Mouse (Mus musculus): Measurements from ENCODE around the gene Nbea.

Gene Nbea

DNA sequence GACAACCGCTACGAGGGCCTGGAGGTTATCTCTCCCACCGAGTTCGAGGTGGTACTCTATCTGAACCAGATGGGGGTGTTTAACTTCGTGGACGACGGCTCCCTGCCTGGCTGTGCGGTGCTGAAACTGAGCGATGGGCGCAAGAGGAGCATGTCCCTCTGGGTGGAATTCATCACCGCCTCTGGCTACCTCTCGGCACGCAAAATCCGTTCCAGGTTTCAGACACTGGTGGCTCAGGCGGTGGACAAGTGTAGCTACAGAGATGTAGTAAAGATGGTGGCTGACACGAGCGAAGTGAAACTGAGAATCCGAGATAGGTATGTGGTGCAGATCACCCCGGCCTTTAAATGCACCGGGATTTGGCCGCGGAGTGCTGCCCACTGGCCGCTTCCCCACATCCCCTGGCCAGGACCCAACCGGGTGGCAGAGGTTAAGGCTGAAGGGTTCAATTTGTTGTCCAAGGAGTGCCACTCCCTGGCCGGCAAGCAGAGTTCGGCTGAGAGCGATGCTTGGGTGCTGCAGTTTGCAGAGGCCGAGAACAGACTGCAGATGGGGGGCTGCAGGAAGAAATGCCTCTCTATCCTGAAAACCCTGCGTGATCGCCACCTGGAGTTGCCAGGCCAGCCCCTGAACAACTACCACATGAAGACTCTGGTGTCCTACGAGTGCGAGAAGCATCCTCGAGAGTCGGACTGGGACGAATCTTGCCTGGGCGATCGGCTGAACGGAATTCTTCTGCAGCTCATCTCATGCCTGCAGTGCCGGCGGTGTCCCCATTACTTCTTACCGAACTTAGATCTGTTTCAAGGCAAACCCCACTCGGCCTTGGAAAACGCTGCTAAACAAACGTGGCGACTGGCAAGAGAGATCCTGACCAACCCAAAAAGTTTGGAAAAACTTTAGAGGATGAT, 400.1 kb downstream of the Nbea start:
- no peak for DNase-seq (ENCODE audit: low read depth)

DNA sequence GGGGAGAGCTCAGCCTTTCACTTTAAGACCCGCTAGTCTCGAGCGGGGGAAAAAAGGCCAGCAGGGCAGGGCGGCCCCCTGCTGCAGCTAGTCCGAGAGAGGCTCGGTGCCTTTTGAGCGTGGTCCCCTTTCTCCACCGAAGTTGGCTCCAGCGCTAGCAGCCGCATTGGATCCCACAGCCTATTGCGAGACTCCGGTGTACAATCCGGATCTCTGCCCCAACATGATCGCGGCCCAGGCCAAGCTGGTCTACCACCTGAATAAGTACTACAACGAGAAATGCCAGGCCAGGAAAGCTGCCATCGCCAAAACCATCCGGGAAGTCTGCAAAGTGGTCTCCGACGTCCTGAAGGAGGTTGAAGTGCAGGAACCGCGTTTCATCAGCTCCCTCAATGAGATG, 400.7 kb downstream of the Nbea start:
- DNase-seq (ENCODE audit: low read depth) = no peak

DNA sequence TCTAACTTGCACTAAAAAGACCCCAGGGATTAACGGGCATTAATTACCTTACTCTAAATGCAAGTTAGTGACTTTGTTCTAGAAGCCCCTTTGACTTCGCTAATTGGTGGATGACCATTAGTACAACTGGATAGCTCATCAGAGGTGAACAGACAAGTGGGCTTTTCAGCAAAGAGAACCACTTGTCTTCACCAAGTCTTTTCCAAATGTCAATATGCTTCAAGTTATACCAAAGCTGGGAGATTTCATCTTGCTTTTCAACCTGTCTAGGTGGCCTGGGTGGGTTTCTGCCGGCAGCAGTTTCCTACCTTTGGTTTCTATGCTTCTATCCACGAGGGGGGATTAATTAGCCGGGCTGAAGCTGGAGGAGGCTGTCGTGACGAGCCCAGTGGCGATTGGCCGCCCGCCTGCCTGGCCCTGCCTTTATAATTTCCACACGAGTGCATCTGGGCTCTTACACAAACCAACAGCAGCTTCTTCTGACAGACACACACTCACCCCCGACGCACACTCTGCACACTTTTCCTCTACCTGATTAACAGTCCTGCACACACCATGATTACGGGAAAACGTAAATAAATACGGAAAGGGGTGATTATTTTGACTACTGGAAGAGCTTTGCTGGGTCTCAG, 401.3 kb downstream of the Nbea start, which contains the start of gene Mab21l1:
Gene Mab21l1 (plus strand): TSS at position 455 of the 632 bp plus-strand sequence.
- DNase-seq (ENCODE audit: low read depth) = no peak

DNA sequence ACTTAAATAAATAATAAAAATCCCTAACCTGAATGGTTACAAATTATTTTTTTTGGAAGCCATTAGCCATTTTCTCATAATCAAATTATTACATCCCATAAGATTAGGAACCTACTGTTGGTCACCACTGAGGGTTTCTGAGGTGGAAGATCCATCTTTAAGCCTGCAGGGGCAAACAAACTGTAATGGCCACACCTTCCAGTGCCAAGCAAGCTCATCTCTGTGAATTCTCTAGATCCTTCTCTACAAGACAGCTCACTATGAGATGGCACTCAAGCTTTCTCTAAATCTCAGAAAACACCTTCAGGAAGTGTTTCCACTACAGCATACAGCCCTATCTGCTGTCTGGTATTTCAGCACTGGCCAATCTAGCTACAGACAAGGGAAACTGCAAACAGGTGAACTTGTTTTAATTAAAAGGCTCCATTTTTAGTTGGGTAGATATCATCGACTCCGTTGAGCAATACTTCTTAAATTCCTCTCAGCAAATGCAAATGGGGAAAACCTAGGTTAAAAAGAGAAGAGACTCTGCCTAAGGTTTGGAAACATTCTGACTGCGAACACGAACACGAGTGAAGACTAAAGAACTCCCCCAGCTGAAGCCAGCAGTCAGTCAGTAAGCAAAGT, 402.0 kb downstream of the Nbea start:
- DNase-seq (ENCODE audit: low read depth) = no peak

DNA sequence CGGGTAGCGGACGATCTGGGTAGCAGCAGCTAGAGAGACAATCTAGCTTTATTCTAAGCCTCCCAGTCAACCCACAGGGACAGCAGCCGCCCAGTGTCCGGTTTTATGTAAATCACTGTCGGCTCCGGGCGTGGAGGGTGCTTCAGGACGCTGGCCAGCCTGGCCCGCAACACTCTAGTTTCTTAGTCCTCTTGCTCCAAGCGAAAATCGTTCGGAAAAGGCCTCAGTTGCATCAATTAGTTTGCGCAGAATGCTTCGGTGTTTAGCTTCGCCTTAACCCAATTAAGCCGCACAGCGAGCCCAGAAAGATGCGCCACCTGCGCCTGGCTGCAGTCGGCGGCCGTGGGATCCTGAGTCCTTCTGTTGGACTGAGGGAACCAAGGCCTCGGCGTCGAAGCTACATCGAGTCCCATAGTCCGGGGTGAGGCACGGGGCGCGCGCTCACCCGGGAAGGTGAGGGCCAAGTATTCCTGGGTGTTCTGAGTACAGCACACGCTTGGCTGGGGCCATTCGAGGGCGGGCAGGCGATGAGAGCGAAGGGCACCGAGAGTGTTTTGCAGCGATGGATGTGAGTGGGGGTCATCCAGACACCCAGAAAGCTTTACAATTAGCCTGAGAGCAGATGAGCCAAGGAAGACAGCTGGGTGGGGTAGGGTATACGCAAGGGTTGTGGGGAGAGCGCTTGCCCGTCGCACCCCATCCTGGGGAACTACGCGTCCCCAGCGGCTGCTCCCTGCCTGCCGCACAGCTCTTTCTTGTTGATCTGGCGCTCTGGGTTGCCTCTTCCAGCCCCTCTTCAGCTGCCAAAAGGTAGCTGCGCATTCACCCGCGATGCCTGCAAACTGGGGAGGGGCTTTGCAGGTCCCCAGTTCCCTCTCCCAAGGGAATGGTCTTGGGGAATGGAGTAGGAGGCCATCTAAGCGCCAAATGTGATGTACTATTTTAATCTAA, 403.1 kb downstream of the Nbea start:
- DNase-seq (ENCODE audit: low read depth) = no peak

DNA sequence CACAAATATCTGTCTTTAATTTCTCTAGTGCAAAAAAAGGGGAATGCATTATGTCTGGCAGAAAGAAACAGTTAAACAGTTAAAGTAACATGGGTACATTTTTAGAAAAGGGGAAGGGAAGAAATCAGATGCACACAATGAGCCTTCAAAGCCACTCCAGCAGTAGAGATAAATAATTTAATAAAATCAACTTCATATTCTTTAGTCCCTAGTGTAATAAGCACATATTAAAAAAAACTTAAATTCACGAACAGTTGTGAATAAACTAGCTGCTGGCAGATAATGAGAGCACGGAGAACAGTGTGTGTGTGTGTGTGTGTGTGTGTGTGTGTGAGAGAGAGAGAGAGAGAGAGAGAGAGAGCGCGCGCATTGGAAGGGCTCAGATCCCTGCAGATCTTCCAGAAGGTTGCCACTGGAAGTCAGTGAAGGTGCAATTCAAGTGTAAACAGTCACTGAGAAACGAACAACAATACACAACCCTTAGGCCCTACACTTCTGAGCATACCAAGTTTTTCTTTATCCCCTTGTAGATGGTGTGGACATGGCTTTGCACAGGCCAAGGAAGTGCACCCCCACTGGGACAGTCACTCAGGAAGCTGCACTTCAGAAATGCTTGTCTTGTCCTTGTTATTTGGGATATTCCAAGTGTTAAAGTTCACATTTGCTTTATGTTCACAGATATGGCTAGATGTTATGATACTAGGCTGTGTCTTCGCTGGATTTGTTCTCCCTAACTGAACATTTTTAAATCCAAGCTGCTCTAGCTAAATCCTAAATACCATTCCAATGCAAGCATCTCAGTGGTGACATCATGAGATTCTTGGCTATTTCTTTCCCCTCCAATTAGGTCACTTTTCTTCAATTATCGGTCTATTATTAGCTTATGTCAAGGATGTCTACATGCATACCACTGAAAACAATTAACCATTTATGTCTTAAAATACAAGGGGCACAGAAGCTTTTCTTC, 404.5 kb downstream of the Nbea start:
- no peak for DNase-seq (ENCODE audit: low read depth)

DNA sequence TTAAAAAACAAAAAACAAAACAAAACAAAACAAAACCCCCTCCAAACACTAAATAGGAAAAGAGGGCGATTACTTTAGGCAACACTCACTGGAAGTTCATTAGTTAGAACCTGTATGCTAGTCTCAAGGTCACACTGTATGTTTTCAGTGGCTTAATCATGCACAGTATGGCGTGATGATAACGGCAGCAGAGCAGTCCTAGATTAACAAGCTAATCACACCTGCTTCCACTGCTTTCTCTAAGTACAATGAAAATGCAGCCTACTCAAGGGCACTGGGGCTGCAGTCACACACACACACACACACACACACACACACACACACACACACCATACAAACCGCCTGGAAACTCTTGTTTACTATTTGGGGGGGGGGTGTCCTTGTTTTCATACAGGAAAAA, 406.0 kb downstream of the Nbea start:
- no peak for DNase-seq (ENCODE audit: low read depth)

DNA sequence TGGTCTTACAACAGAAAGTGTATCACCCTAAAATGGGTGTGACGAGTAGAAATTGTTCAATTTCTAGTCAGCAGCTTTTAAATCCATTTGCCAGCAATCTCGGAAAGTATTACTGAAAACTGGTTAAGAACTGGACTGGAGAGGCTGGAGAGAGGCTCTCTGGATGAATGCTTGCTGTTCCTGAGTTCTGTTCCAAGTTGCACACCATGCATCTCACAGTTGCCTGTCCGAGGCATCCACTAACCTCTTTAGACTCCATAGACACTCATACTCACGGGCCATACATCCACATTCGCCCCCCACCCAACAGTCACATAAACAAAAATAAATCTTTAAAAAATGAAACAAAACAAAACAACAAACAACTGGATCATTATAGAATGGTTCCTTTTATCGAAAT, 407.7 kb downstream of the Nbea start:
- no peak for DNase-seq (ENCODE audit: low read depth)

DNA sequence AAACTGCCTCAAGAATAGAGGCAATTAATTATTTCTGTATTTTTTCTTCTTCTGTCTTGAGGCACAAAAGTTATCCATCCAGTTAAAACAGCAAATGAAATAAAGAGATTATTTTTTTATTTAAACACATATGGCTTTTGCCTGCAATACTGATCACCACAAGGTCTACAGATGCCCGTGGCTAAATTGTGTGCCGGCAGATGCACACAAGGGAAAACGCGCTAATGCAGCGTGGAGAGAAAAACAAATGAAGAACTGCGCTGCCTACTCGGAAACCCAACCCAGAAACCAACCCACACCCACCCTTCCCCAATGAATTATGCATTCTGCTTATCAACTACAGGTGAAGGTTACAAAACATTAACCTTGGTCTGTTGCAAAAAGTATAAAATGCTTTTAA, 408.3 kb downstream of the Nbea start:
- no peak for DNase-seq (ENCODE audit: low read depth)

DNA sequence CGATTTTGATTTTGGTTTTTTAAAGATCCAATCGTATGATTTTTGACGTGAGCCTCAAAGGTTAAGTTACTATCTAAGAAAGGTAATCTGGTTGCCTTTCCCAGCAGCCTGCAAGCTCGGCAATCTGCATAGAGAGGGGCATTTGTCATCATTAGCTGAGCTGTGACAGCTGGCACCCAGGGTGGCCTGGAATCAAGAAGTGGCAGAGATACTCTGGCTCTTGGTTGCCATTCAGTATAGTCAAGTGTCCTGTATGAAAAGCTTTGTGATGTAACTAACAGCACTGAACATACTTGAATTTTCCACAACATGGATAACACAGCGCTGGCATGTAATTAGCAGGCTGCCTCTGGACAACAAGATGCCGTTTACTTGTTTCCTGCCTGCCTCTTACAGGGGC, 409.3 kb downstream of the Nbea start:
- no peak for DNase-seq (ENCODE audit: low read depth)

DNA sequence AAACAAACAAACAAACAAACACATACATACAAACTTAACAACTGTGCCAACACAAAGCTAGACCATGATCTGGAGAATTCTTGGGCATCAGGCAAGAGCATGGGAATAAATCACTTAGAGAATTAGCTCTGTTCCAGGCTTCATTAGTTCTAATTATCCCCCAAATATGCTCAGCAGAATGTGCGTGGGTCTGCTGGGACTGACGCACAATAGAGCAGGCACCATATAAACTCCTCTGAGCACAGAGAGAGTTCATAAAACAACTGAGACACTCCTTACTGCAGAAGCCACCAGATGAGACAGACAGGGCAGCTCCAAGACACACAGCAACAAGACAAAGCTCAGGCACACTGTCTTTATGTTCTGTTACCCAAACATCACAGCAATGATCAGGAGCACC, 414.2 kb downstream of the Nbea start:
- DNase-seq (ENCODE audit: low read depth) = no peak

DNA sequence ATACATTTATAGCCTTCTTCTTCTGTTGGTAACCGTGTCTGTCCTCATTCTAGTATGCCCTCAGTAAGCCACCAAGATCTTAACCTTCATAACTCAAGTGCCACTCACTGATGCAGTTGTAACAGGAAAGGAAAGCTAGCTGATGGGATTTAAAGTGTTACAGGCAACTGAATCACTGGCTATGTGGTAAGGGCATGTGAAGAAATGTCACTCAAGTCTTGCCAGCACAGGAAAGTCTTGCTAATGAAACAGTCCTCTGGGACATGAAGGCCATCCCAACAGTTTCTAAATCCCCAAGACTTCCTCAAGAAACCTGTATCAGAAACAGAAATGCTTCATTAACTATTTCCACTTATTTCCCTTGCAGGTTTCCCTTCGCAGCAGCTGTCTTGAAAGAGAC, 414.8 kb downstream of the Nbea start:
- DNase-seq (ENCODE audit: low read depth) = no peak

DNA sequence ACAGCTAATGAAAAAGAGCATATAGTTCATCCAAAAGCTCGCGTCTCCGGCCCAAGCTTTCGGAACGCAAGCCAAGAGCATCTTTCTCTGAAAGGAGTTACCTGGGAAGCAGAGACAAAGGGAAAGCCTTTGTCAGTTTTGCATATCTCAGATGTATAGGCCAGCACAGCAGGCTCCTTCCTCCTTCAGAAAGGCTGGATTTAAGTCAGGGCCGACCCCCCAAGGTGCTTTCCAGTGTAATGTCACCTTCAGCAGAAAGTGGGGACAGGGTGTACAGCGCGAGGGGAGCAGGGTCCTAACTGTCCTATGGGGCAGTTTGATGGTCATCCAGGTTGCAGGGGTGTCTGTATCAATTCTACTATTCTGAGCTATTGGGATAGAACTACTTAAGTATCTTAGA, 419.9 kb downstream of the Nbea start:
- no peak for DNase-seq (ENCODE audit: low read depth)

DNA sequence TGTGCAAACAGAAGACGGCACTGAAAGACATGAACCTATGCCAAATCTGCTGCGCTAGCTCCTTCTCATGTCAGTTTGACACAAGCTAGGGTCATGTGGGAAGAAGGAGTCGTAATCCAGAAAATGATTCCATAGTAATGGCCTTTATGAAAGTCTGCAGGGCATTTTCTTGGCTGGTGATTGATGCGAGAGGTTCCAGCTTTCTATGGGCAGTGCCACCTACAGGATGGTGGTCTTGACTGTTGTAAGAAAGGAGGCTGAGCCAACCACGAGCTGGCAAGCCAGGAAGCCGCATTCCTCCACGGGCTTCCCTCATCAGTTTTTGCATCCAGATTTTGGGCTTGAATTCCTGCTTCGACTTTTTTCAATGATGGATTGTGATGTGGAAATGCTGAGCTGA, 425.2 kb downstream of the Nbea start:
- DNase-seq (ENCODE audit: low read depth) = no peak

DNA sequence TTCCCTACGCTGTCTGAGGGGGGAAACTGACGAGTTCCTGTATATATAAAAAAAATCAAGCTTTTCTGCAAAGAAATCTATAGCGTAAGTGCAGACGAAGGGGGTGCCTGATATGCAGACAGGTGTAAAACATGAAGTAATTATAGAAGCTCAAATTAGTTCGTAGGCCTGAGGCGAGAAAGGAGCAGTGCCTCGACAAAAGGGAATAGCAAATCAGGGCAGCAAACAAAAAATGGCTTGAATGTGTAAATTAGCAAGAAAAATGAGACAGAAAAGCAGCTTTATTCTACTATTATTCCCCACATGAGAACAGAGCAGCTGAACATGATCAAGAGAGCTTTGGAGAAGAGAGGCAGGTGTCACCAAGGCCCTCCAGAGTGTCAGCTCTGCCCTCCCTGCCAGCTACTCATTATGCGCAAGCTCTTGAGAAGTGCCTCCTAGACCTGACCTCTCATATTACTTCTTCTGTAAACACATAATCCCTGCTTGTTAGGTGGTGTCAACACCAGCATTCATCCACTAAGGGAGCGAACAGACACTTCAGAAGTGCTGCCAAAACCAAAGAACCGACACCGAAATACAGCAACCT, 426.8 kb downstream of the Nbea start:
- no peak for DNase-seq (ENCODE audit: low read depth)

DNA sequence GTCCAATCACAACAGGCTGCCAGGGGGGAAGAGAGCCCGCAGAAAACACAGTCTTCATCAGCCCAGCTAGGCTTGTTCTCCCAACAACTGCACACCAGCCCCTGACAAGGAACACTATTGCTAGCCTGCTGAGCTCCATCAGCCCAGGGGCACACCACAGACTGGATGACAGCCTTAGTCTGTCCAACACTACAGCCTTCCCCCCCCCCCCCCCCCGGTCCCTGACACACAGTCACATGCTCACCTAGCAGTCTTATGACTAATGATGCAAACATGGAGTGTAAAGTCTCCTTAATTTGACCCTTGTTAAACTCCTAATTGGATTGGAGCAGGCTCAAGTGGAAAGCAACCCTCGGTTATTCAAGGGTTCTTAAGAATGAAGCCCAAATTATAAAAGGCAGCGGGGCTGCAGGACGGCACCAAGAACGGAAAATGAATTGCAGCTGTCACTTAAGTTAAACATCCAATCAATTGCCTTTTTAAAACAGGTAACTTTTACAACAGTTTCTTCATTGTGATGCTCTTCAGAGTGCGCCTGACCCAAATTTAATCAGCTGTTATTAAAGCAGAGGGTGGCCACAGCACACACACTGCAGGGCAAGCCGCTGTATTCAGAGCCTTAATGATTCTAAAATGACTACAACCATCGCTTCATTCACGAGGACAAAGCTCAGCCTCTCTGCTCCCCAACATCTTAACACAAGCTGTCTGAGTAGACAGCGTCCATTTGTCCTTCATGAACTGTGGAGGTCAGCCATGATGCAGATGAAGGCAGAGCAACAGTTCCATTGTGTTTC, 427.5 kb downstream of the Nbea start:
- no peak for DNase-seq (ENCODE audit: low read depth)

DNA sequence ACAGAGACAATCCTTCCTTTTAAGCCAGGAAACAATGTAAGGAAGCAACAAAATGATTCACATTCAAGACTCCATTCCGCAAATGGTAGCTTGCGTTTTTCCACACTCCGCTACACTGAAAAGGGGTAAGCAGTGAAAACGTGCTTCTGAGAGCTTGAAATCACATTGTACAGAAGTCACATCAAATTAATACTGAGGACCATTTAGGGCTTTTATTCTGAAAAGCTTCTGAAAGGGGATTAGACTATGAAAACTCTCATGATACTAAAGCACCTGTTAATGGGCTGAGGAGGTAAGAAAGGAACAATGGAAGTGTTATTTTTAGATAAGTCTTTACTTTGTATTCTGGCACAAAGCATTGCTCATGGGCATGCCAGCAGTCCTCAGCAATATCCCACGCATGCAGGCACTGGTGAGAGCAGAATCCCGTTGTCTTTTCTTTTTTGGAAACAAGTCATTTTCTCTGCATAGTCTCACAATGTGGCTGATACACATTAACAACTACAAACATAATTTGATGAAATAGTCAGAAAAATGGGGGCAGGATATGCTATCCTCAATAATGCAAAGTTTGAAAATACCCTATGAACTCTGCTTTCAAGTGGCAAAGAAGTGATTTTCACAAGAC, 428.4 kb downstream of the Nbea start:
- no peak for DNase-seq (ENCODE audit: low read depth)

DNA sequence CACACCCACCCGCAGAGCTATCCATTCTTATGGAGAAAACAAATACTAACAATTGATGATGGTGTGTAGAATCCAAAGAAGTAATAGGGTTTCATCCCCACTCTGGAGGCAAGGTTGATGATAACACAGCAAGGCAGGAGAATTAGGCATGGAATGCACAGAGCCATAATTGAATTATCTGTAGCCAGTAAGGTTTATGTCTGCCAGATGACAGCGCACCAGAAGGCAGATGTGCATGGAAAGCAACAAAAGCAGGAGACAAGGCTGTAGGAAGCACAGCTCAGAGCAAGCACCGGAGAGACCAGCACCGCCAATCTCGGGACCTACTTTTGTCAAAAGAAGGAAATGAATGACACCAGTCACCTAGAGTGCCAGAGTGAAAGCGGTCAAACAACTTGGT, 429.6 kb downstream of the Nbea start:
- no peak for DNase-seq (ENCODE audit: low read depth)

DNA sequence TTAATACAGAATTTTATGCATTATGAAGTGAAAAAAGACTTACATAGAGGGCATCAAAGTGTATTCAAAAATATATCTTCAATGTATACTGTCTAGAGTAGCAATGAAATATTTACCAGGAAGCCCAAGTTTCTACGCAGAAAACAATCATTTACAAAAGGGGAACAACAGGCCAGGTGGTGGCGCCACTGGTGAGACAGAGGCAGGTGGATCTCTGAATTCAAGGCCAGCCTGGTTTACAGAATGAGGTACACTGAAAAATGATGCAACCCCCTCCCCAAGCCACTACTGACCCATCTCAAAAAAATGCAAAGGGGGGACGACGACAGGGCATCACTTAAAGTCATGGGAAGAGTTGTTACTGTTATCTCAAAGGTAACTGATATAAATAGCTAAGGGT, 430.9 kb downstream of the Nbea start:
- no peak for DNase-seq (ENCODE audit: low read depth)

Data from c-Kit-positive CD71-positive TER-119-negative erythroid progenitor cells, embryonic 14.5 days (primary cell).